Mouse (Mus musculus): ENCODE measurements around the gene Fto. TPM values are rescaled to one million over a fixed set of nuclear protein-coding genes. Genes with fewer than 3 reads are reported as not detected.

Gene Fto
- total and polyA plus RNA-seq, 3 experiments: 8.4 to 43.2 (median 15.7) TPM

DNA sequence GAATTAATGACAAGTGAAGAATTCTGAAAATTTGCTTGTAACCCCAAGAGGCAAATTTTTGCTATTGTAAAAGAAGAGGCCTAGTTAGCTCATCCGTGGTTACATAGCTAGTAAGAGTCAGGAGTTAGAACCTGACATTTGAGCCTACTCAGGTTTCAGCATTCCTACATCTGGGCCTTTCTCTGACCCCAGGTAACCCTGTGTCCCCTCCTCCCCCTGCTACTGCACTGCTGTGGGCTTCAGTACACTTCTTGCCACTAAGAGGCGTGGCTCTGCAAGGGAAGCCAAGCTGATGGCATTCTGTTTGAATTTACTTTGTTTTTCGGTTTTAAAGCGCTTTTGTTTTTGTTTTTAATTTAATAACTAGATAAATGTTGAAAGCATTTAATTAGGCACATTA lies 130.6 kb downstream of the Fto start:
- in situ Hi-C loops (cut with MboI; ENCODE audit: low pct_ligation_motif_present, low pct_unique_long_range_greater_than_20kb, low sequenced_read_pairs) (no loop called here), dilution Hi-C loops (cut with MboI; ENCODE audit: extremely low pct_ligation_motif_present, extremely low pct_unique_long_range_greater_than_20kb, low sequenced_read_pairs) (no loop called here)
- Histone ChIP-seq H3K27me3 (replicated peaks) (no peaks in the 10 kb centered on the region), H3K79me2 (replicated peaks; ENCODE audit: control insufficient read depth, extremely low read depth, insufficient read depth, poor library complexity, severe bottlenecking) (no peaks in the 10 kb centered on the region), H3K9me3 (replicated peaks; ENCODE audit: low read length) (no peaks in the 10 kb centered on the region), H3K9ac (ENCODE audit: insufficient read depth, low read depth) (no peak overlapping the region), H3K4me1 (ENCODE audit: control insufficient read depth in 1 of 2, insufficient read depth in 2 of 2) (peaks cover 0 to 5% of the 10 kb centered on the region in 2 experiments; a peak in 1 of 4 replicates), H3K27ac (ENCODE audit: insufficient read depth, low read depth) (no peak overlapping the region), H3K36me3 (replicated peaks in 1 of 2; ENCODE audit: control insufficient read depth in 1 of 2, insufficient read depth in 1 of 2, low read length in 1 of 2) (peaks cover 0 to 39% of the 10 kb centered on the region in 2 experiments), H3K4me3 (replicated peaks in 1 of 3; ENCODE audit: low read depth in 2 of 3, low read length in 2 of 3, poor library complexity in 1 of 3) (no peak overlapping the region), H3K4me2 (ENCODE audit: insufficient read depth, low read depth, poor library complexity, severe bottlenecking) (no peak overlapping the region)
- no peak for DNase-seq (ENCODE audit: extremely low read depth)
- TF ChIP-seq MEF2A (IDR thresholded peaks at IDR 0.05; ENCODE audit: borderline replicate concordance, low read depth, low read length) (no peak), ETS1 (conservative IDR thresholded peaks at IDR 0.05; ENCODE audit: low read depth, low read length) (no peak), MYC (IDR thresholded peaks at IDR 0.05; ENCODE audit: low read depth, low read length) (no peak), RAD21 (IDR thresholded peaks at IDR 0.05; ENCODE audit: low read depth, low read length) (no peak), MXI1 (IDR thresholded peaks at IDR 0.05; ENCODE audit: low read depth, low read length) (no peak), EP300 (IDR thresholded peaks at IDR 0.05; ENCODE audit: low read length) (no peak), ZNF384 (IDR thresholded peaks at IDR 0.05; ENCODE audit: low read depth, low read length) (no peak), UBTF (IDR thresholded peaks at IDR 0.05; ENCODE audit: low read depth, low read length) (no peak), CHD1 (IDR thresholded peaks at IDR 0.05; ENCODE audit: low read depth, low read length) (no peak), HCFC1 (IDR thresholded peaks at IDR 0.05; ENCODE audit: low read depth, low read length) (no peak), RCOR1 (conservative IDR thresholded peaks at IDR 0.05; ENCODE audit: low read depth, low read length) (no peak), E2F4 (IDR thresholded peaks at IDR 0.05; ENCODE audit: insufficient replicate concordance, low read depth, low read length) (no peak), NELFE (IDR thresholded peaks at IDR 0.05; ENCODE audit: low read depth, low read length) (no peak)

DNA sequence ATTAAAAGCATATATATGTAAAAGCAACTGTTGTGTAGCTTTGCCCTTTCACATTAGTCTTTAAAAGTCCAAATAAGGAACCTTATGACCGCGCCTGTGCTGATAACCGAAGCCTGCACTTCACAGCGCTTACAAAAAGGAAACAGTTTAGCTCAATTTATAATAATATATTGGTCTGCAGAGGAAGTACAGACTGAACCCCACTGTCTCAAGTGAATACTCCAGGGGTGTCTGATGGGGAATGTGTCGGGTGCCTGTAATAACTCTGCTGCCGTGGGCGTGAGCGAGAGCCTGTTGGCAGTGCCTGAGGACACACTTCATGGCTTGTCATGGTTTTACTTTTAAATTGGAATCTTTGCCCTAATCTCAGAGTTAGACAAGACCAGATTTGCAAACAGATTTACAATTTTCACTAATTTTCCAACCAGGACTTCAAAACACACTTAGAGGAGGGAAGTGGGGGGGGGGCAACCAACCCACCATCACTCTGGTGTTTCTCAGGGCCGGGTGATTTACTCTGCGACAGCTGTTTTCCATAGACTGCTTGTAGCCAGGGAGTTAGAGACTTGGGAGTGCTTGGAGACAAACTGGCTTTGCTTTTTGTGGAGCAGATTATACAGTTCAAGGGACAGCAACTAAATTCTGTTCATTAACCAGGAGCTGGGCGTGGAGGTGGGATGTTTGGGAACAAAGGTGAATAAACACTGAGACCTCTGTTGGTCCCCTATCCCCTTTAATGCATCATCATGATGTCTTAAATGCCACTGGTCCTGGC lies 131.5 kb downstream of the Fto start:
- H3K9me3 ChIP-seq (replicated peaks; ENCODE audit: low read length): no peaks in the 10 kb centered on the region
- H3K27me3 ChIP-seq (replicated peaks): no peaks in the 10 kb centered on the region
- no peak overlapping the region for H3K9ac ChIP-seq (ENCODE audit: insufficient read depth, low read depth)
- dilution Hi-C loops (cut with MboI; ENCODE audit: extremely low pct_ligation_motif_present, extremely low pct_unique_long_range_greater_than_20kb, low sequenced_read_pairs): no loop called here
- no peak for DNase-seq (ENCODE audit: extremely low read depth)
- H3K27ac ChIP-seq (ENCODE audit: insufficient read depth, low read depth): no peak overlapping the region
- peaks cover 0 to 5% of the 10 kb centered on the region in 2 experiments; a peak in 1 of 4 replicates for H3K4me1 ChIP-seq (ENCODE audit: control insufficient read depth in 1 of 2, insufficient read depth in 2 of 2)
- H3K4me3 ChIP-seq (replicated peaks in 1 of 3; ENCODE audit: low read depth in 2 of 3, low read length in 2 of 3, poor library complexity in 1 of 3): no peak overlapping the region
- peaks cover 3 to 44% of the 10 kb centered on the region in 2 experiments for H3K36me3 ChIP-seq (replicated peaks in 1 of 2; ENCODE audit: control insufficient read depth in 1 of 2, insufficient read depth in 1 of 2, low read length in 1 of 2)
- TF ChIP-seq SIN3A (IDR thresholded peaks at IDR 0.05; ENCODE audit: low read length) (no peak), ZNF384 (IDR thresholded peaks at IDR 0.05; ENCODE audit: low read depth, low read length) (no peak), ELF1 (IDR thresholded peaks at IDR 0.05; ENCODE audit: low read depth, low read length) (no peak), MAFK (IDR thresholded peaks at IDR 0.05; ENCODE audit: insufficient replicate concordance, low read length) (no peak), ZKSCAN1 (IDR thresholded peaks at IDR 0.05; ENCODE audit: borderline replicate concordance, low read depth, low read length) (no peak), MYC (IDR thresholded peaks at IDR 0.05; ENCODE audit: low read depth, low read length) (no peak), MEF2A (IDR thresholded peaks at IDR 0.05; ENCODE audit: borderline replicate concordance, low read depth, low read length) (no peak), ZC3H11A (IDR thresholded peaks at IDR 0.05; ENCODE audit: low read depth, low read length) (no peak), JUN (IDR thresholded peaks at IDR 0.05; ENCODE audit: insufficient read depth, low read depth, low read length) (no peak), GABPA (IDR thresholded peaks at IDR 0.05; ENCODE audit: insufficient replicate concordance, low read depth, low read length) (no peak), POLR2A (IDR thresholded peaks at IDR 0.05; ENCODE audit: low read depth, low read length) (no peak), KAT2A (IDR thresholded peaks at IDR 0.05; ENCODE audit: insufficient replicate concordance, low read length) (no peak), BHLHE40 (IDR thresholded peaks at IDR 0.05; ENCODE audit: low read depth, low read length) (no peak)
- in situ Hi-C loops (cut with MboI; ENCODE audit: low pct_ligation_motif_present, low pct_unique_long_range_greater_than_20kb, low sequenced_read_pairs): no loop called here
- no peak overlapping the region for H3K4me2 ChIP-seq (ENCODE audit: insufficient read depth, low read depth, poor library complexity, severe bottlenecking)
- no peaks in the 10 kb centered on the region for H3K79me2 ChIP-seq (replicated peaks; ENCODE audit: control insufficient read depth, extremely low read depth, insufficient read depth, poor library complexity, severe bottlenecking)

All from CH12.LX (cell line).